Mouse (Mus musculus): ENCODE results near the gene Arhgap15.

GRCm38 (mm10) chr2:43772640-43773039 is 24.0 kb downstream of the Arhgap15 start:
- TF ChIP-seq CTCF (IDR thresholded peaks at IDR 0.05; ENCODE audit: insufficient read depth, low read depth, low read length) (no peak), POLR2A (IDR thresholded peaks at IDR 0.05; ENCODE audit: insufficient read depth, low read depth, low read length) (no peak)
